ENCODE assay signal across 7 mouse cellular contexts in genomic region chr5:120562956-120563913, GRCm38 (mm10). TPM values are rescaled to one million over a fixed set of nuclear protein-coding genes. Genes with fewer than 3 reads are reported as not detected.
A peak's percentile ranks its signal among the peaks of the same experiment; 100 is the strongest.
DNase-seq lines count a peak whose midpoint lies in the region; ATAC-seq lines count a peak whose summit lies in the region.

No protein-coding gene starts in this region.

- 0 out of 2 replicates have a peak overlapping the region, but pooled peaks have one; percentile 5 for H3K4me2 ChIP-seq in lung, embryonic 16.5 days (ENCODE audit: low read depth, low read length)

- peak overlapping the region; percentile 71 for H3K27ac ChIP-seq in brown adipose tissue, adult 24 weeks (replicated peaks; ENCODE audit: low read depth, low read length)
- H3K27ac ChIP-seq in lung, embryonic 16.5 days (ENCODE audit: low read length) = peak overlapping the region; percentile 92

- 23% methylated on average over 28 of the region's 28 CpGs for WGBS in lung, embryonic 16.5 days

- peak; percentile 70 for DNase-seq in MN1 (ENCODE audit: low spot score)
- peak; percentile 79 for DNase-seq in heart, adult 8-10 months (ENCODE audit: low spot score)
- peak; percentile 86 to 90 for DNase-seq in kidney, adult 8-10 months
- DNase-seq in yolk sac, embryonic 10.5 days (ENCODE audit: low spot score) = peak; percentile 83
- no peak for DNase-seq in layer of hippocampus, adult 11-12 months (ENCODE audit: low spot score)

- H3K4me1 ChIP-seq in brown adipose tissue, adult 24 weeks (ENCODE audit: control insufficient read depth, insufficient read depth, insufficient read length, low read length) = peaks cover 44% of the 10 kb centered on the region
- peaks cover 64% of the 10 kb centered on the region for H3K4me1 ChIP-seq in lung, embryonic 16.5 days (replicated peaks; ENCODE audit: control insufficient read depth, insufficient read depth, low read length)

- no peaks in the 10 kb centered on the region for H3K9me3 ChIP-seq in lung, embryonic 16.5 days (ENCODE audit: control insufficient read depth, low read length)

- peak overlapping the region; percentile 48 for H3K9ac ChIP-seq in lung, embryonic 16.5 days (ENCODE audit: low read length)

- ATAC-seq in lung, embryonic 16.5 days (ENCODE audit: low read depth) = peak; percentile 73

- no peak overlapping the region for H3K4me3 ChIP-seq in brown adipose tissue, adult 24 weeks (ENCODE audit: insufficient read depth, low read depth, low read length)
- H3K4me3 ChIP-seq in lung, embryonic 16.5 days (ENCODE audit: low read length) = no peak overlapping the region

- H3K36me3 ChIP-seq in lung, embryonic 16.5 days (ENCODE audit: control insufficient read depth, insufficient read depth, low read length) = no peaks in the 10 kb centered on the region

- no peaks in the 10 kb centered on the region for H3K27me3 ChIP-seq in lung, embryonic 16.5 days (ENCODE audit: control insufficient read depth, insufficient read depth, low read depth, low read length)

RNA-seq across cellular contexts. Expression of gene Tpcn1, which starts 25.2 kb away (rescaled TPM):
- 28.6 and 39.1 TPM in 2 replicates for polyA plus RNA-seq in brown adipose tissue, adult 24 weeks (2012; ENCODE audit: insufficient read depth, insufficient read length, missing spikeins)
- total RNA-seq in heart, adult 8-10 months (2022) = 10 to 100 TPM; 34.8 to 36.7 (median 36.3) TPM
- 17.8 and 18.0 TPM in 2 replicates for polyA plus RNA-seq in lung, embryonic 16.5 days (2015; fragmentation: Nextera tagmentation; extraction: Ambion mirVana)

RNA-seq across cellular contexts. Expression of gene Iqcd, which starts 25.6 kb away (rescaled TPM):
- polyA plus RNA-seq in brown adipose tissue, adult 24 weeks (2012; ENCODE audit: insufficient read depth, insufficient read length, missing spikeins) = not detected in 2 replicates
- under 1 TPM in 2 of 4 experiments, not detected in 2; 0.14 to 0.22 TPM for total RNA-seq in heart, adult 8-10 months (2022)
- polyA plus RNA-seq in lung, embryonic 16.5 days (2015; fragmentation: Nextera tagmentation; extraction: Ambion mirVana) = 1.2 and 1.9 TPM in 2 replicates

RNA-seq across cellular contexts. Expression of gene Rita1, which starts 49.2 kb away (rescaled TPM):
- polyA plus RNA-seq in brown adipose tissue, adult 24 weeks (2012; ENCODE audit: insufficient read depth, insufficient read length, missing spikeins) = 11.3 and 15.3 TPM in 2 replicates
- total RNA-seq in heart, adult 8-10 months (2022) = 10 to 100 TPM; 14.3 to 17.9 (median 15.3) TPM
- polyA plus RNA-seq in lung, embryonic 16.5 days (2015; fragmentation: Nextera tagmentation; extraction: Ambion mirVana) = 13.8 and 14.0 TPM in 2 replicates

RNA-seq across cellular contexts. Expression of gene Ddx54, which starts 49.3 kb away (rescaled TPM):
- 10.3 and 13.0 TPM in 2 replicates for polyA plus RNA-seq in brown adipose tissue, adult 24 weeks (2012; ENCODE audit: insufficient read depth, insufficient read length, missing spikeins)
- 10 to 100 TPM; 21.0 to 24.7 (median 23.0) TPM for total RNA-seq in heart, adult 8-10 months (2022)
- 36.8 and 37.8 TPM in 2 replicates for polyA plus RNA-seq in lung, embryonic 16.5 days (2015; fragmentation: Nextera tagmentation; extraction: Ambion mirVana)

RNA-seq across cellular contexts. Expression of gene Slc8b1, which starts 52.3 kb away (rescaled TPM):
- 4.3 and 5.7 TPM in 2 replicates for polyA plus RNA-seq in brown adipose tissue, adult 24 weeks (2012; ENCODE audit: insufficient read depth, insufficient read length, missing spikeins)
- 10 to 100 TPM in 2 of 4 experiments, 1 to 10 TPM in 2; 8.2 to 12.4 (median 10.0) TPM for total RNA-seq in heart, adult 8-10 months (2022)
- polyA plus RNA-seq in lung, embryonic 16.5 days (2015; fragmentation: Nextera tagmentation; extraction: Ambion mirVana) = 8.5 and 8.6 TPM in 2 replicates
